Mouse (Mus musculus) C2C12 (cell line): ENCODE data around the gene Syk.

ENCODE experiments used
- CTCF ChIP-seq: IDR thresholded peaks from one replicate; pipeline ENCODE4 v1.5.1; 2011; ENCODE audit not compliant: control insufficient read depth, insufficient read depth, insufficient read length
- MAX ChIP-seq: IDR thresholded peaks from one replicate; pipeline ENCODE4 v1.6.1; 2011; ENCODE audit warnings: mild to moderate bottlenecking, control low read depth
- MYOD1 ChIP-seq: IDR thresholded peaks from one replicate; pipeline ENCODE4 v1.6.1; 2011; ENCODE audit warnings: low read depth; ENCODE audit not compliant: control insufficient read depth, insufficient read length
- USF1 ChIP-seq: IDR thresholded peaks from one replicate; pipeline ENCODE4 v1.6.1; 2011; ENCODE audit warnings: low read depth, mild to moderate bottlenecking, control low read depth, moderate library complexity

DNA sequence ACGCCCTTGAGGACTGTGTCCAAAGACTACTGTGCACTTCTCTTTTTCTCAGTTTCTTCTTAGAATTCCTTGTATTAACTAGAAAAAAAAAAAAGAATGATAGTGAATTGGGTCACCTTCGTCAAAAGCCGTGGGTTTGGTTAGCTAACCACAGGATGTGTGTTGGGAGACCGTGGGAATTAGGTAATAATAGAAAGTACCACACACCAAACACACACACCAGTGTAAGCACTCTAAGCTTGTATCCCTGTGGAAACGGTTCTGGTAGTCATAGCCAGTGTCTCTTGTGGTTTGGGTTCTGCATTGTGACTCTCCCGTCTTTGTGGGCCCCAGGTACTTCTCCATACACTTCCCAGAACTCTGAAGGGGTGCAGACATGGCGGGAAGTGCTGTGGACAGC, 27.5 kb downstream of the Syk start:
- TF ChIP-seq CTCF: no peak
- TF ChIP-seq MYOD1: no peak
- TF ChIP-seq MAX: no peak
- no peak for TF ChIP-seq USF1
